Mouse (Mus musculus) forebrain, postnatal 0 days (tissue): ENCODE measurements around the gene H2bfm. TPM values are rescaled to one million over a fixed set of nuclear protein-coding genes. Genes with fewer than 3 reads are reported as not detected.
A peak's percentile ranks its signal among the peaks of the same experiment; 100 is the strongest.
"Not testable (repeated sequence)": the region's sequence is repeated elsewhere in the genome, so short reads cannot be mapped to it uniquely, and the experiment has no call there.

ENCODE experiments used
- ATAC-seq: fragments of 200-750 bp; cut with Nextera tagmentation; 2 replicates; pipeline ENCODE4 v1.8.0; 2017; ENCODE audit warnings: mild to moderate bottlenecking, moderate library complexity
- DNase-seq: peaks from one replicate; pipeline ENCODE4 v3.0.0-alpha.2; 2015
- H3K27ac ChIP-seq: fragments of 300-500 bp; sonication (generic); 2 replicates; pipeline ENCODE4 v1.5.1; 2014; ENCODE audit warnings: low read depth, mild to moderate bottlenecking, antibody characterized with exemption, low read length, moderate library complexity, mixed read lengths
- H3K27me3 ChIP-seq: fragments of 300-500 bp; sonication (generic); 2 replicates; pipeline ENCODE4 v1.6.1; 2014; ENCODE audit warnings: mild to moderate bottlenecking, low read length, mixed read lengths; ENCODE audit not compliant: insufficient read depth
- H3K36me3 ChIP-seq: fragments of 300-500 bp; sonication (generic); 2 replicates; pipeline ENCODE4 v1.6.1; 2014; ENCODE audit warnings: mild to moderate bottlenecking, moderate library complexity; ENCODE audit not compliant: insufficient read depth
- H3K4me1 ChIP-seq: fragments of 300-500 bp; sonication (generic); 2 replicates; pipeline ENCODE4 v1.6.1; 2014; ENCODE audit warnings: antibody characterized with exemption; ENCODE audit not compliant: insufficient read depth
- H3K4me2 ChIP-seq: fragments of 300-500 bp; sonication (generic); 2 replicates; pipeline ENCODE4 v1.6.1; 2014; ENCODE audit warnings: low read depth, mild to moderate bottlenecking, moderate library complexity
- H3K4me3 ChIP-seq: fragments of 300-500 bp; sonication (generic); 2 replicates; pipeline ENCODE4 v1.5.1; 2014; ENCODE audit warnings: low read depth, low read length, mixed read lengths
- H3K9ac ChIP-seq: fragments of 300-500 bp; sonication (generic); 2 replicates; pipeline ENCODE4 v1.6.1; 2014; ENCODE audit warnings: mild to moderate bottlenecking
- H3K9me3 ChIP-seq: fragments of 300-500 bp; sonication (generic); 2 replicates; pipeline ENCODE4 v1.6.1; 2016; ENCODE audit warnings: low read length
- CTCF ChIP-seq: sonication (generic); IDR thresholded peaks from 2 replicates; pipeline ENCODE4 v1.5.1; 2016; ENCODE audit warnings: antibody characterized with exemption, control low read depth, low read depth
- WGBS: fragments of 180-500 bp; shearing (Covaris S2); extraction: QIAGEN DNeasy Blood & Tissue Kit; methylation state at CpG from one replicate; pipeline ENCODE4 v1.1.7; 2014; 5-methylcytosine and 5-hydroxymethylcytosine counted together
- polyA plus RNA-seq: library from polyadenylated mRNA; unstranded; fragments of >200 nt; fragmentation: Nextera tagmentation; extraction: Ambion mirVana; gene quantifications from 2 replicates; pipeline ENCODE4 v1.2.1, GENCODE M21; 2015
- total RNA-seq: library from RNA; depleted of rRNA; stranded (reverse); fragments of >200 nt; gene quantifications from 2 replicates; pipeline ENCODE4 v1.2.3, GENCODE M21; 2014; rRNA removed

H2bfm gene
- total and polyA plus RNA-seq, 2 experiments from 2014 or later = not detected

DNA sequence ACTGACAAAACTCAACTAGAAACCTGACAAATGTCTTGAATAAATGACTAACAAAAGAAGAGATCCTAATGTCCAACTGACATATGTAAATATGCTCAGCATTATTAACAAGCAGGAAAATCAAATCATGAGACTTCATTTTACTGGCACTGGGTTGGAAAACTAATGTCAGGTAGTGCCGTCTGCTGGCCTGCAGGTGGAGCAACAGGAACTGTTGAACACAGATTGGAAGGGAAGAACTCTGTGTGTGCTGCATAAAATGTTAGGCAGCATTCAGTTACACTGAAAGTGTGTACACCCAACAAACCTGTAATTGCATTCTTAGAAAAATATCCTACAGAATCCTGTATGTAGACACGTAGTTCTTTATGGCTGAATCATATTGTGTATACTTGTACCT, 32.6 kb downstream of the H2bfm start:
- peak; percentile 17 for DNase-seq
- 39% methylated on average over 2 of the region's 2 CpGs for WGBS

GRCm38 (mm10) chrX:136975397-136975796, 48.3 kb downstream of the H2bfm start, which contains the start of gene Tmsb15b2:
TSS of gene Tmsb15b2 (minus strand) at chrX:136975497.
- Histone ChIP-seq H3K4me2 (peak within 1 kb of the TSS; percentile 56), H3K4me3 (peak within 1 kb of the TSS; percentile 43), H3K9ac (peak within 1 kb of the TSS; percentile 47)
- not testable (repeated sequence) for H3K4me1 ChIP-seq, H3K27me3 ChIP-seq, H3K27ac ChIP-seq, H3K36me3 ChIP-seq, DNase-seq, H3K9me3 ChIP-seq, ATAC-seq
- WGBS = 87% methylated on average over 6 of the region's 6 CpGs

More for the DNA sequence above, 32.6 kb downstream of the H2bfm start:
- H3K36me3 ChIP-seq = no peaks in the 10 kb centered on the region
- ATAC-seq = no peak
- H3K27me3 ChIP-seq = no peaks in the 10 kb centered on the region
- no peak overlapping the region for H3K9ac ChIP-seq
- H3K9me3 ChIP-seq = no peaks in the 10 kb centered on the region
- TF ChIP-seq CTCF = peak; percentile 58
- no peaks in the 10 kb centered on the region for H3K4me1 ChIP-seq
- no peak overlapping the region for H3K27ac ChIP-seq
- H3K4me3 ChIP-seq = no peak overlapping the region
- no peak overlapping the region for H3K4me2 ChIP-seq

- Histone ChIP-seq H3K4me2 (peak within 1 kb of the TSS; percentile 56), H3K9ac (peak within 1 kb of the TSS; percentile 47), H3K4me3 (peak within 1 kb of the TSS; percentile 43), H3K4me1 (no peaks in the 10 kb centered on the region), H3K27ac (no peak within 1 kb of the TSS), H3K9me3 (no peaks in the 10 kb centered on the region), H3K36me3 (no peaks in the 10 kb centered on the region), H3K27me3 (no peaks in the 10 kb centered on the region)
- WGBS = 39% methylated on average over 15 of the region's 15 CpGs
- TF ChIP-seq CTCF = no peak
- DNase-seq = peak; percentile 83
- ATAC-seq = peak; percentile 100
Observed at GRCm38 (mm10) chrX:136976424-136977084, 49.4 kb downstream of the H2bfm start, which contains the start of the genes Tmsb15l and Tmsb15b1. TSS of gene Tmsb15l (minus strand) at chrX:136976869. TSS of gene Tmsb15b1 (minus strand) at chrX:136976874.

Other genes with a start within 250 kb of the H2bfm start
- 23.8 TPM in 2 replicates for gene Tceal1, start 219.3 kb upstream of the H2bfm start, total RNA-seq
- gene Tceal1, start 219.3 kb upstream of the H2bfm start, polyA plus RNA-seq = 19.7 and 20.7 TPM in 2 replicates
- 542 and 544 TPM in 2 replicates for gene Morf4l2, start 183.6 kb upstream of the H2bfm start, total RNA-seq
- gene Morf4l2, start 183.6 kb upstream of the H2bfm start, polyA plus RNA-seq = 603 and 616 TPM in 2 replicates
- gene Glra4, start 147.2 kb upstream of the H2bfm start, total RNA-seq = 0.08 TPM in 1 of 2 replicates, not detected in the other
- gene Glra4, start 147.2 kb upstream of the H2bfm start, polyA plus RNA-seq = not detected in 2 replicates
- 26.9 and 36.3 TPM in 2 replicates for gene Plp1, start 104.7 kb upstream of the H2bfm start, total RNA-seq
- gene Plp1, start 104.7 kb upstream of the H2bfm start, polyA plus RNA-seq = 15.4 and 16.4 TPM in 2 replicates
- 39.0 and 42.2 TPM in 2 replicates for gene Rab9b, start 58.6 kb upstream of the H2bfm start, total RNA-seq
- gene Rab9b, start 58.6 kb upstream of the H2bfm start, polyA plus RNA-seq = 8.7 and 18.3 TPM in 2 replicates
- 51.5 and 52.3 TPM in 2 replicates for gene Tmsb15b2, start 48.2 kb downstream of the H2bfm start, total RNA-seq
- gene Tmsb15b2, start 48.2 kb downstream of the H2bfm start, polyA plus RNA-seq = 107 and 157 TPM in 2 replicates
- 9.7 and 11.5 TPM in 2 replicates for gene Tmsb15l, start 49.5 kb downstream of the H2bfm start, total RNA-seq
- 8.7 and 12.7 TPM in 2 replicates for gene Tmsb15l, start 49.5 kb downstream of the H2bfm start, polyA plus RNA-seq
- 45.7 and 50.2 TPM in 2 replicates for gene Tmsb15b1, start 49.5 kb downstream of the H2bfm start, total RNA-seq
- 66.3 and 83.7 TPM in 2 replicates for gene Tmsb15b1, start 49.5 kb downstream of the H2bfm start, polyA plus RNA-seq
- gene Zcchc18, start 65.8 kb downstream of the H2bfm start, total RNA-seq = 197 and 225 TPM in 2 replicates
- 361 and 445 TPM in 2 replicates for gene Zcchc18, start 65.8 kb downstream of the H2bfm start, polyA plus RNA-seq
- gene Slc25a53, start 111.0 kb downstream of the H2bfm start, total RNA-seq = 18.7 and 48.5 TPM in 2 replicates
- 10.7 and 12.3 TPM in 2 replicates for gene Slc25a53, start 111.0 kb downstream of the H2bfm start, polyA plus RNA-seq
- 10.3 and 13.7 TPM in 2 replicates for gene Fam199x, start 122.3 kb downstream of the H2bfm start, total RNA-seq
- 3.2 and 5.3 TPM in 2 replicates for gene Fam199x, start 122.3 kb downstream of the H2bfm start, polyA plus RNA-seq
- gene Esx1, start 194.8 kb downstream of the H2bfm start, total RNA-seq = not detected in 2 replicates
- gene Esx1, start 194.8 kb downstream of the H2bfm start, polyA plus RNA-seq = not detected in 2 replicates